Mouse (Mus musculus) left cerebral cortex, postnatal 4 days (tissue): Measurements from ENCODE around the gene Jagn1. TPM values are rescaled to one million over a fixed set of nuclear protein-coding genes. Genes with fewer than 3 reads are reported as not detected.

Experiments
- DNase-seq: peaks from one replicate; pipeline ENCODE4 v3.0.0-alpha.2; 2022
- intact Hi-C: fragments of 180-260 bp; cut with DNase I; formaldehyde crosslinking; loops from one replicate; pipeline ENCODE4 v1.15.1; 2025
- microRNA-seq: library from miRNA; unstranded; fragments of <30 nt; microRNA quantifications from one replicate; pipeline ENCODE4 v1.2.0, GENCODE M21; 2022
- total RNA-seq, 2 experiments: library from RNA; stranded (reverse); gene quantifications; 2 replicates each; pipeline ENCODE4 v1.2.3; 2021

The Jagn1 gene
- total RNA-seq, 2 experiments from 2014 or later, result 39.1 to 44.9 TPM

GRCm38 (mm10) chr6:113472061-113472460, 29.7 kb downstream of the Jagn1 start:
- intact Hi-C loops, result no loop called here

GRCm38 (mm10) chr6:113473246-113473645, 30.9 kb downstream of the Jagn1 start:
- no peak for DNase-seq
- intact Hi-C loops, result no loop called here

More at GRCm38 (mm10) chr6:113472061-113472460, 29.7 kb downstream of the Jagn1 start:
- no peak for DNase-seq

- intact Hi-C loops, result no loop called here
- no peak for DNase-seq
Observed at GRCm38 (mm10) chr6:113473715-113474114, 31.3 kb downstream of the Jagn1 start.

GRCm38 (mm10) chr6:113477353-113477752, 35.0 kb downstream of the Jagn1 start:
- DNase-seq, result no peak
- intact Hi-C loops, result no loop called here

GRCm38 (mm10) chr6:113478906-113479305, 36.5 kb downstream of the Jagn1 start:
- DNase-seq, result no peak
- intact Hi-C loops, result no loop called here

- intact Hi-C loops, result no loop called here
Observed at GRCm38 (mm10) chr6:113480555-113481373, 38.4 kb downstream of the Jagn1 start.

GRCm38 (mm10) chr6:113482477-113483099, 40.2 kb downstream of the Jagn1 start:
- intact Hi-C loops, result no loop called here
- DNase-seq, result no peak

More at GRCm38 (mm10) chr6:113480555-113481373, 38.4 kb downstream of the Jagn1 start:
- no peak for DNase-seq

- intact Hi-C loops, result no loop called here
- DNase-seq, result peak; percentile 95
Observed at GRCm38 (mm10) chr6:113483100-113483615, 40.8 kb downstream of the Jagn1 start, which contains the start of gene Creld1. TSS of gene Creld1 (plus strand) at chr6:113483297.

GRCm38 (mm10) chr6:113483729-113484128, 41.4 kb downstream of the Jagn1 start:
- intact Hi-C loops, result no loop called here
- peak; percentile 53 for DNase-seq

- intact Hi-C loops, result no loop called here
Observed at GRCm38 (mm10) chr6:113487125-113487576, 44.8 kb downstream of the Jagn1 start.

GRCm38 (mm10) chr6:113489410-113489809, 47.0 kb downstream of the Jagn1 start:
- intact Hi-C loops, result no loop called here
- DNase-seq, result no peak

More at GRCm38 (mm10) chr6:113487125-113487576, 44.8 kb downstream of the Jagn1 start:
- no peak for DNase-seq

- no peak for DNase-seq
- intact Hi-C loops, result no loop called here
Observed at GRCm38 (mm10) chr6:113492101-113492864, 49.9 kb downstream of the Jagn1 start.

- DNase-seq, result peak; percentile 82
- intact Hi-C loops, result no loop called here
Observed at GRCm38 (mm10) chr6:113494258-113494788, 52.0 kb downstream of the Jagn1 start.

- intact Hi-C loops, result no loop called here
- DNase-seq, result peak; percentile 31
Observed at GRCm38 (mm10) chr6:113495071-113495675, 52.8 kb downstream of the Jagn1 start.

Small RNAs within 50 kb of the gene (microRNA-seq; reads per million reads assigned to microRNA genes)
- not detected for gene Gm24387

Other genes with a start within 250 kb of the Jagn1 start
- gene Lhfpl4, start 247.2 kb upstream of the Jagn1 start, total RNA-seq, result 100 to 1,000 TPM in 1 of 2 experiments, 10 to 100 TPM in 1; 95.9 to 102 TPM
- 10 to 100 TPM; 25.2 to 25.6 TPM for gene Mtmr14, start 204.7 kb upstream of the Jagn1 start, total RNA-seq
- gene Cpne9, start 160.3 kb upstream of the Jagn1 start, total RNA-seq, result 1 to 10 TPM; 7.3 to 8.3 TPM
- gene Brpf1, start 135.4 kb upstream of the Jagn1 start, total RNA-seq, result 10 to 100 TPM; 32.8 TPM
- gene Ogg1, start 115.6 kb upstream of the Jagn1 start, total RNA-seq, result 1 to 10 TPM; 8.8 to 9.4 TPM
- gene Camk1, start 98.6 kb upstream of the Jagn1 start, total RNA-seq, result 100 to 1,000 TPM in 1 of 2 experiments, 10 to 100 TPM in 1; 94.4 to 104 TPM
- gene Tada3, start 64.7 kb upstream of the Jagn1 start, total RNA-seq, result 10 to 100 TPM; 64.4 to 68.2 TPM
- gene Arpc4, start 64.5 kb upstream of the Jagn1 start, total RNA-seq, result 100 to 1,000 TPM; 288 to 299 TPM
- gene Ttll3, start 53.3 kb upstream of the Jagn1 start, total RNA-seq, result 10 to 100 TPM; 12.4 to 14.1 TPM
- 10 to 100 TPM; 14.4 to 15.2 TPM for gene Rpusd3, start 23.2 kb upstream of the Jagn1 start, total RNA-seq
- gene Cidec, start 6.8 kb upstream of the Jagn1 start, total RNA-seq, result not detected
- under 1 TPM; 0.26 to 0.30 TPM for gene Il17re, start 15.9 kb downstream of the Jagn1 start, total RNA-seq
- 1 to 10 TPM; 2.2 to 2.4 TPM for gene Il17rc, start 28.9 kb downstream of the Jagn1 start, total RNA-seq
- 10 to 100 TPM; 80.4 to 82.1 TPM for gene Creld1, start 40.7 kb downstream of the Jagn1 start, total RNA-seq
- 10 to 100 TPM; 15.5 to 19.7 TPM for gene Prrt3, start 59.4 kb downstream of the Jagn1 start, total RNA-seq
- gene Emc3, start 89.1 kb downstream of the Jagn1 start, total RNA-seq, result 10 to 100 TPM; 62.3 to 71.1 TPM
- gene Fancd2, start 89.1 kb downstream of the Jagn1 start, total RNA-seq, result 1 to 10 TPM; 5.4 to 7.0 TPM
- gene Fancd2os, start 158.1 kb downstream of the Jagn1 start, total RNA-seq, result under 1 TPM in 1 of 2 experiments, not detected in 1; 0.28 TPM
- gene Brk1, start 162.2 kb downstream of the Jagn1 start, total RNA-seq, result 100 to 1,000 TPM; 166 to 181 TPM
- 10 to 100 TPM; 50.0 to 61.8 TPM for gene Vhl, start 181.4 kb downstream of the Jagn1 start, total RNA-seq
- 1 to 10 TPM; 7.9 to 8.1 TPM for gene Irak2, start 195.9 kb downstream of the Jagn1 start, total RNA-seq